Mouse (Mus musculus): ENCODE measurements around the gene Hras. TPM values are rescaled to one million over a fixed set of nuclear protein-coding genes. Genes with fewer than 3 reads are reported as not detected.
A peak's percentile ranks its signal among the peaks of the same experiment; 100 is the strongest.

The Hras gene
- polyA plus RNA-seq, 1 experiment from 2014 or later: 73.9 TPM

GRCm38 (mm10) chr7:141192776-141193347, 943 bp downstream of the Hras start:
- Histone ChIP-seq H3K36me3 (ENCODE audit: poor library complexity, severe bottlenecking) (peaks cover 38% of the 10 kb centered on the region), H3K9me3 (replicated peaks) (no peaks in the 10 kb centered on the region), H3K27me3 (no peaks in the 10 kb centered on the region), H3K4me2 (peak overlapping the region; percentile 96), H3K9ac (peak overlapping the region; percentile 96), H3K4me3 (peak overlapping the region; percentile 92), H3K4me1 (peaks cover 24% of the 10 kb centered on the region), H3K27ac (peak overlapping the region; percentile 76)
- WGBS: 28% methylated on average over 12 of the region's 12 CpGs
- no peak for ATAC-seq

- WGBS: 91% methylated on average over 23 of the region's 24 CpGs
- H3K4me1 ChIP-seq: peaks cover 24% of the 10 kb centered on the region
- peak overlapping the region; percentile 96 for H3K9ac ChIP-seq
- peaks cover 38% of the 10 kb centered on the region for H3K36me3 ChIP-seq (ENCODE audit: poor library complexity, severe bottlenecking)
- H3K4me3 ChIP-seq: peak overlapping the region; percentile 92
- H3K4me2 ChIP-seq: peak overlapping the region; percentile 96
- no peaks in the 10 kb centered on the region for H3K27me3 ChIP-seq
- no peaks in the 10 kb centered on the region for H3K9me3 ChIP-seq (replicated peaks)
- ATAC-seq: no peak
- no peak overlapping the region for H3K27ac ChIP-seq
Observed at GRCm38 (mm10) chr7:141191796-141192685, 1.8 kb downstream of the Hras start.

- Histone ChIP-seq H3K4me3 (no peak overlapping the region), H3K4me2 (no peak overlapping the region), H3K27me3 (no peaks in the 10 kb centered on the region), H3K4me1 (peaks cover 24% of the 10 kb centered on the region), H3K9ac (no peak overlapping the region), H3K9me3 (replicated peaks) (no peaks in the 10 kb centered on the region), H3K27ac (no peak overlapping the region), H3K36me3 (ENCODE audit: poor library complexity, severe bottlenecking) (peaks cover 38% of the 10 kb centered on the region)
- WGBS: 93% methylated on average over 14 of the region's 14 CpGs
- no peak for ATAC-seq
Observed at GRCm38 (mm10) chr7:141191036-141191435, 2.8 kb downstream of the Hras start.

GRCm38 (mm10) chr7:141190220-141190619, 3.6 kb downstream of the Hras start:
- H3K4me2 ChIP-seq: no peak overlapping the region
- no peaks in the 10 kb centered on the region for H3K27me3 ChIP-seq
- H3K27ac ChIP-seq: no peak overlapping the region
- H3K4me1 ChIP-seq: peaks cover 19% of the 10 kb centered on the region
- no peak overlapping the region for H3K9ac ChIP-seq
- H3K4me3 ChIP-seq: no peak overlapping the region
- WGBS: 90% methylated on average over 3 of the region's 3 CpGs
- no peaks in the 10 kb centered on the region for H3K9me3 ChIP-seq (replicated peaks)
- peaks cover 38% of the 10 kb centered on the region for H3K36me3 ChIP-seq (ENCODE audit: poor library complexity, severe bottlenecking)
- ATAC-seq: no peak

DNA sequence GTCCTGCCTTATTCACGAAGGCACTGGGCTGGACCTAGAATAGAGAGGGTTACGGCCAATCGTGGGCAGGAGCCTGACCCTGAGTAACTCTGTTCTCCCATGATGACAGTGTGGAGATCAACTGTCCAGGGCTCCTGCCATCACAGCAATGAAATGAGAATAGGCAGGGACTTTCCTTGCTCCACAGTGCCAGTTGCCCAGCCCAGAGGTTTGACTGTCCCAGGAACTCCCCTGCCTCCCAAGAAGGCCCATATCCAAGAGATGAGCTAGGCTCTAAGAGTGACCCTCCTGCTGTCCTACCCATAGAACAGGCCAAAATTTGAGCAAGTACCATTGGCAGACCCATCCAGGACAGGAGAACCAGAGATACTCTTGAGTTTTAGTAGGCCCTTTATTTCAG, 5.1 kb downstream of the Hras start:
- Histone ChIP-seq H3K36me3 (ENCODE audit: poor library complexity, severe bottlenecking) (peaks cover 38% of the 10 kb centered on the region), H3K4me3 (no peak overlapping the region), H3K9me3 (replicated peaks) (no peaks in the 10 kb centered on the region), H3K27me3 (no peaks in the 10 kb centered on the region), H3K9ac (no peak overlapping the region), H3K4me1 (peaks cover 14% of the 10 kb centered on the region), H3K4me2 (no peak overlapping the region), H3K27ac (no peak overlapping the region)
- ATAC-seq: no peak
- WGBS: 94% methylated on average over 3 of the region's 3 CpGs

GRCm38 (mm10) chr7:141188194-141188593, 5.6 kb downstream of the Hras start:
- no peak for ATAC-seq
- H3K9me3 ChIP-seq (replicated peaks): no peaks in the 10 kb centered on the region
- no peak overlapping the region for H3K4me2 ChIP-seq
- H3K27ac ChIP-seq: no peak overlapping the region
- H3K27me3 ChIP-seq: no peaks in the 10 kb centered on the region
- no peak overlapping the region for H3K9ac ChIP-seq
- 85% methylated on average over 3 of the region's 3 CpGs for WGBS
- no peak overlapping the region for H3K4me3 ChIP-seq
- peaks cover 13% of the 10 kb centered on the region for H3K4me1 ChIP-seq
- H3K36me3 ChIP-seq (ENCODE audit: poor library complexity, severe bottlenecking): peaks cover 38% of the 10 kb centered on the region

- H3K9ac ChIP-seq: no peak overlapping the region
- H3K4me2 ChIP-seq: no peak overlapping the region
- no peaks in the 10 kb centered on the region for H3K9me3 ChIP-seq (replicated peaks)
- 0 out of 2 replicates have a peak, but pooled peaks cover 4% of the 10 kb centered on the region for H3K27me3 ChIP-seq
- peaks cover 14% of the 10 kb centered on the region for H3K4me1 ChIP-seq
- no peaks in the 10 kb centered on the region for H3K36me3 ChIP-seq (ENCODE audit: poor library complexity, severe bottlenecking)
- H3K4me3 ChIP-seq: no peak overlapping the region
- 1% methylated on average over 8 of the region's 8 CpGs for WGBS
- no peak overlapping the region for H3K27ac ChIP-seq
- no peak for ATAC-seq
Observed at GRCm38 (mm10) chr7:141176173-141176572, 17.6 kb downstream of the Hras start.

DNA sequence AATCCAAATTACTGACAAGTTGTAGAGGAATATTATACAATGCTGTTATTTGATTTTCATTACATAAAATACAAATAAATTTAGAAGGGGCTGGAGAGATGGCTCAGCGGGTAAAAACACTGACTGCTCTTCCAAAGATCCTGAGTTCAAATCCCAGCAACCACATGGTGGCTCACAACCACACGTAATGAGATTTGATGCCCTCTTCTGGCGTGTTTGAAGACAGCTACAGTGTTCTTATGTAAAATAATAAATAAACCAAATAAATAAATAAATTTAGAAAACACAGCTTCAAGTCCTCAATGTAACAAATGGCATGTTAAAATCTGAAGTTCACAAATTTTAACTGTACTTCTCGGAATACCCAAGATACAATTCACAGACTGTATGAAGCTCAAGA, 18.7 kb downstream of the Hras start:
- no peak overlapping the region for H3K4me3 ChIP-seq
- no peak overlapping the region for H3K4me2 ChIP-seq
- WGBS: 91% methylated on average over 4 of the region's 4 CpGs
- ATAC-seq: no peak
- H3K9ac ChIP-seq: no peak overlapping the region
- no peaks in the 10 kb centered on the region for H3K36me3 ChIP-seq (ENCODE audit: poor library complexity, severe bottlenecking)
- H3K27ac ChIP-seq: no peak overlapping the region
- peaks cover 14% of the 10 kb centered on the region for H3K4me1 ChIP-seq
- 0 out of 2 replicates have a peak, but pooled peaks cover 4% of the 10 kb centered on the region for H3K27me3 ChIP-seq
- no peaks in the 10 kb centered on the region for H3K9me3 ChIP-seq (replicated peaks)

DNA sequence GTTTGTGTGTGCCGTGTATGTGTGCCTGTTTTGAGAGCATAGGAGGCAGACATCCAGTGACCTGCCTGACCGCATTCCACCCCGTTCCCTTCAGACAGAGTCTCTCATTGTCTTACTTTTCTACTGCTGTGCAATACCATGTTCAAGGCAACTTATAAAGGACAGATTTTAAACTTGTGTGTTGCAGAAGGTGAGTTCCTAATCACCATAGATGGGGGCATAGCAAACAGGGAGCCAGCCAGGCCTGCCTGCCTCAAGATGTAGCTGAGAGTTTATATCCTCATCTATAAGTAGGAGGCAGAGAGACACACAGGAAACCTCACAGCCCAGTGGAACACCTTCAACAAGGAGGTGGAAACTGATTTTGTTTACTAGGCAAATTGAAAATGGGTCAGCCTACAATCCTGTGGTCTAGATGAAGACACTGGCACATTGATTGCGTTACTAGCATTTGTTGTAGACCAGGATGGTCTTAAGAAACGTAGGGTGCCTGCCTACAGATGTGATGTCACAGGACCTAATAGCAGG, 20.4 kb downstream of the Hras start:
- peak overlapping the region; percentile 65 for H3K4me2 ChIP-seq
- H3K27ac ChIP-seq: peak overlapping the region; percentile 91; the same call in 1 of the 2 replicates
- peak overlapping the region; percentile 75 for H3K9ac ChIP-seq
- H3K4me3 ChIP-seq: peak overlapping the region; percentile 55
- no peaks in the 10 kb centered on the region for H3K36me3 ChIP-seq (ENCODE audit: poor library complexity, severe bottlenecking)
- WGBS: 87% methylated on average over 5 of the region's 5 CpGs
- 0 out of 2 replicates have a peak, but pooled peaks cover 4% of the 10 kb centered on the region for H3K27me3 ChIP-seq
- no peaks in the 10 kb centered on the region for H3K9me3 ChIP-seq (replicated peaks)
- no peak for ATAC-seq
- peaks cover 26% of the 10 kb centered on the region for H3K4me1 ChIP-seq

GRCm38 (mm10) chr7:141172116-141173006, 21.4 kb downstream of the Hras start, which contains the start of gene Rnh1:
Gene Rnh1, minus strand, starts transcription at chr7:141172857.
- Histone ChIP-seq H3K27me3 (0 out of 2 replicates have a peak, but pooled peaks cover 4% of the 10 kb centered on the region), H3K4me3 (peak within 1 kb of the TSS; percentile 55), H3K4me2 (peak within 1 kb of the TSS; percentile 65), H3K9me3 (replicated peaks) (no peaks in the 10 kb centered on the region), H3K9ac (peak within 1 kb of the TSS; percentile 75), H3K36me3 (ENCODE audit: poor library complexity, severe bottlenecking) (no peaks in the 10 kb centered on the region), H3K27ac (peak within 1 kb of the TSS; percentile 91), H3K4me1 (peaks cover 33% of the 10 kb centered on the region)
- WGBS: 4% methylated on average over 55 of the region's 55 CpGs
- peak; percentile 99 for ATAC-seq

DNA sequence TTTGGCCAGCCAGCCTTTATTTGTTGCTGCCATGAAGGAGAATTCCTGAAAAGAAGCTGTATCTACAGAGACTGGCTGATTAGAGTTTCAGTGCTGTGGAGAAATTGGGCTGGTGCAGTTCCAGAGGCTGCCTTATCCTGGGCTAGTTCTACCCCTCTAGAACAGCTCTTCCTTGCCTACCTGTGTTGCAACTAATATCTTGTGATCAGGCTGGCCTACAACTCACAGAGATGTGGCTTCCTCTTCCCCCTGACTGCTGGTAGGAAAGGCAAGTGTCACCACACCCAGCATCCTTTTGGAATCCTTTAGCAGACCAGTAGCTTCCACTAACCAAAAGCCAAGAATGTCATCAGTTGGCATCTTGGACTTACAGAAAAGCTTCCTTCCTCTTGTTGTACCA, 23.9 kb downstream of the Hras start:
- H3K4me1 ChIP-seq: peaks cover 33% of the 10 kb centered on the region
- no peak overlapping the region for H3K4me3 ChIP-seq
- no peak overlapping the region for H3K9ac ChIP-seq
- no peaks in the 10 kb centered on the region for H3K27me3 ChIP-seq
- 0 out of 2 replicates have a peak, but pooled peaks cover 3% of the 10 kb centered on the region for H3K36me3 ChIP-seq (ENCODE audit: poor library complexity, severe bottlenecking)
- no peak overlapping the region for H3K27ac ChIP-seq
- H3K4me2 ChIP-seq: no peak overlapping the region
- H3K9me3 ChIP-seq (replicated peaks): no peaks in the 10 kb centered on the region
- ATAC-seq: no peak

All from forebrain, embryonic 13.5 days (tissue).